Mouse (Mus musculus): ENCODE data around the gene Hivep3. TPM values are rescaled to one million over a fixed set of nuclear protein-coding genes. Genes with fewer than 3 reads are reported as not detected.

Gene Hivep3
- polyA plus RNA-seq, 1 experiment from 2014 or later: 16.0 TPM

GRCm38 (mm10) chr4:119882814-119883213, 149.2 kb downstream of the Hivep3 start:
- 42% methylated on average over 5 of the region's 5 CpGs for WGBS
- no peak overlapping the region for H3K4me2 ChIP-seq (ENCODE audit: low read length)
- no peak overlapping the region for H3K4me3 ChIP-seq (ENCODE audit: low read length)
- no peaks in the 10 kb centered on the region for H3K36me3 ChIP-seq (ENCODE audit: control insufficient read depth, insufficient read depth, low read length)
- H3K27me3 ChIP-seq (replicated peaks; ENCODE audit: control insufficient read depth, insufficient read depth, low read length): no peaks in the 10 kb centered on the region
- no peak for ATAC-seq
- peaks cover 2% of the 10 kb centered on the region; the same call in 1 of the 2 replicates for H3K4me1 ChIP-seq (ENCODE audit: control insufficient read depth, insufficient read depth, low read depth, low read length)
- no peak overlapping the region for H3K9ac ChIP-seq (ENCODE audit: low read depth, low read length)
- H3K9me3 ChIP-seq (ENCODE audit: control insufficient read depth, low read length): no peaks in the 10 kb centered on the region
- no peak overlapping the region for H3K27ac ChIP-seq (ENCODE audit: low read depth, low read length)

DNA sequence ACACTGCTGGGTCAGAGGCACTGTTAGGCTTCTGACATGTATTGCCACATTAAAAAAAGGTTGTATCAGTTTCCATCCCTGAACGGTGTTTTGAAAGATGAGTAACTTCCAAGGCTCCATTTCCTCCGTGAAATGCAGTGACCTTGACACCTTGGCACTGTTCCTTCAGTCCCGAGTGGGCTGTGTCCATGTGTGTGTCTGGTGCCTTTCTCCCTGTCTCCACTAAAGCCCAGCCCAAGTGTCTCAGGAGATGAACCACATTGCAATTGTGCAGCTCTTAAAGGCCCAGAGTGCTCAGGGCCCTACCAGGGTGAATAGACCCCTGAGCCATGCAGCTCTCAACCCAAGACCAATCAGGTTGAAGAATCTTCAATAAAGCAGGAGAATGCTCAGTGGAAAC, 153.0 kb downstream of the Hivep3 start:
- Histone ChIP-seq H3K9me3 (ENCODE audit: control insufficient read depth, low read length) (no peaks in the 10 kb centered on the region), H3K9ac (ENCODE audit: low read depth, low read length) (no peak overlapping the region), H3K36me3 (ENCODE audit: control insufficient read depth, insufficient read depth, low read length) (no peaks in the 10 kb centered on the region), H3K4me1 (ENCODE audit: control insufficient read depth, insufficient read depth, low read depth, low read length) (no peaks in the 10 kb centered on the region), H3K4me3 (ENCODE audit: low read length) (no peak overlapping the region), H3K4me2 (ENCODE audit: low read length) (no peak overlapping the region), H3K27ac (ENCODE audit: low read depth, low read length) (no peak overlapping the region), H3K27me3 (replicated peaks; ENCODE audit: control insufficient read depth, insufficient read depth, low read length) (no peaks in the 10 kb centered on the region)
- 66% methylated on average over 3 of the region's 3 CpGs for WGBS
- ATAC-seq: no peak

DNA sequence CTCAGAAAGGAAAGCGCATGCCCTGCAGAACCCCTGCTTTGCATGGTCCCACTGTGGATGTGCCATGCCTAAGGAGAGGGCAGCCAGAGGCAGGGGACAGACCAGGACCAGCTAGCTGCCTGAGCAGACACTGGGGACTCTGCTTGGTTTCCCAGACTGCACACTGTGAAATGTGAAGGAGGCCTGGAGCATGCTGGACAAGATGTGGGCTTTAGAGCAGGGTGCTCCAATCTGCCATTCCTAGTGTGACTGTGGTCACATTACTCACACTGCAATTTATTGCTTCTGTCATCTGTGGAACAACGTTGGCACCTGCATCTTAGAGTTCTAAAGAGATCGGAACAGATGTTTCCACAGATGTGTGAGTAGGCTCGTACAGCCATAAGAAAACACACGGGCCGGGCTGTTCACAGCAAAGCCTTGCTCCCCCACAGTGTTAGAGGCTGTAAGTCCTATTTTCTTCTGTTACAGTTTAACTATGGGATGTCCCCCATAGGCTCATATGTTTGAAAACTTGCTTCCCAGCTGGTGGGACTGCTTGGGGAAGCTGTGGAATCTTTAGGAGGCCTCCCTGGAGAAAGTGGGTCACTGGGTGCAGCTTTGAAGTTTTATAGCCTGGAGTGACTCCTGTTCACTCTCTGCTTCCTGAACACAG, 154.1 kb downstream of the Hivep3 start:
- Histone ChIP-seq H3K4me1 (ENCODE audit: control insufficient read depth, insufficient read depth, low read depth, low read length) (no peaks in the 10 kb centered on the region), H3K27me3 (replicated peaks; ENCODE audit: control insufficient read depth, insufficient read depth, low read length) (no peaks in the 10 kb centered on the region), H3K4me3 (ENCODE audit: low read length) (no peak overlapping the region), H3K4me2 (ENCODE audit: low read length) (no peak overlapping the region), H3K9ac (ENCODE audit: low read depth, low read length) (no peak overlapping the region), H3K9me3 (ENCODE audit: control insufficient read depth, low read length) (no peaks in the 10 kb centered on the region), H3K27ac (ENCODE audit: low read depth, low read length) (no peak overlapping the region), H3K36me3 (ENCODE audit: control insufficient read depth, insufficient read depth, low read length) (no peaks in the 10 kb centered on the region)
- WGBS: 78% methylated on average over 6 of the region's 6 CpGs
- ATAC-seq: no peak

- Histone ChIP-seq H3K36me3 (ENCODE audit: control insufficient read depth, insufficient read depth, low read length) (no peaks in the 10 kb centered on the region), H3K27ac (ENCODE audit: low read depth, low read length) (no peak overlapping the region), H3K27me3 (replicated peaks; ENCODE audit: control insufficient read depth, insufficient read depth, low read length) (no peaks in the 10 kb centered on the region), H3K4me2 (ENCODE audit: low read length) (no peak overlapping the region), H3K9ac (ENCODE audit: low read depth, low read length) (no peak overlapping the region), H3K9me3 (ENCODE audit: control insufficient read depth, low read length) (no peaks in the 10 kb centered on the region), H3K4me3 (ENCODE audit: low read length) (no peak overlapping the region), H3K4me1 (ENCODE audit: control insufficient read depth, insufficient read depth, low read depth, low read length) (no peaks in the 10 kb centered on the region)
- ATAC-seq: no peak
- 84% methylated on average over 5 of the region's 5 CpGs for WGBS
These were observed 156.2 kb downstream of the Hivep3 start for GRCm38 (mm10) chr4:119889760-119890159.

GRCm38 (mm10) chr4:119893255-119893779, 159.7 kb downstream of the Hivep3 start:
- WGBS: 39% methylated on average over 5 of the region's 5 CpGs
- ATAC-seq: peak; percentile 30; the same call in 1 of the 2 replicates
- Histone ChIP-seq H3K4me3 (ENCODE audit: low read length) (no peak overlapping the region), H3K27ac (ENCODE audit: low read depth, low read length) (no peak overlapping the region), H3K9me3 (ENCODE audit: control insufficient read depth, low read length) (no peaks in the 10 kb centered on the region), H3K4me1 (ENCODE audit: control insufficient read depth, insufficient read depth, low read depth, low read length) (peaks cover 3% of the 10 kb centered on the region; the same call in 1 of the 2 replicates), H3K27me3 (replicated peaks; ENCODE audit: control insufficient read depth, insufficient read depth, low read length) (no peaks in the 10 kb centered on the region), H3K36me3 (ENCODE audit: control insufficient read depth, insufficient read depth, low read length) (no peaks in the 10 kb centered on the region), H3K9ac (ENCODE audit: low read depth, low read length) (no peak overlapping the region), H3K4me2 (ENCODE audit: low read length) (no peak overlapping the region)

GRCm38 (mm10) chr4:119894797-119895458, 161.3 kb downstream of the Hivep3 start:
- H3K9me3 ChIP-seq (ENCODE audit: control insufficient read depth, low read length): no peaks in the 10 kb centered on the region
- ATAC-seq: peak; percentile 42; the same call in 1 of the 2 replicates
- no peaks in the 10 kb centered on the region for H3K36me3 ChIP-seq (ENCODE audit: control insufficient read depth, insufficient read depth, low read length)
- WGBS: 64% methylated on average over 13 of the region's 13 CpGs
- no peak overlapping the region for H3K4me3 ChIP-seq (ENCODE audit: low read length)
- H3K4me2 ChIP-seq (ENCODE audit: low read length): no peak overlapping the region
- no peaks in the 10 kb centered on the region for H3K27me3 ChIP-seq (replicated peaks; ENCODE audit: control insufficient read depth, insufficient read depth, low read length)
- H3K27ac ChIP-seq (ENCODE audit: low read depth, low read length): no peak overlapping the region; the same call in 1 of the 2 replicates
- peaks cover 3% of the 10 kb centered on the region; the same call in 1 of the 2 replicates for H3K4me1 ChIP-seq (ENCODE audit: control insufficient read depth, insufficient read depth, low read depth, low read length)
- no peak overlapping the region for H3K9ac ChIP-seq (ENCODE audit: low read depth, low read length)

DNA sequence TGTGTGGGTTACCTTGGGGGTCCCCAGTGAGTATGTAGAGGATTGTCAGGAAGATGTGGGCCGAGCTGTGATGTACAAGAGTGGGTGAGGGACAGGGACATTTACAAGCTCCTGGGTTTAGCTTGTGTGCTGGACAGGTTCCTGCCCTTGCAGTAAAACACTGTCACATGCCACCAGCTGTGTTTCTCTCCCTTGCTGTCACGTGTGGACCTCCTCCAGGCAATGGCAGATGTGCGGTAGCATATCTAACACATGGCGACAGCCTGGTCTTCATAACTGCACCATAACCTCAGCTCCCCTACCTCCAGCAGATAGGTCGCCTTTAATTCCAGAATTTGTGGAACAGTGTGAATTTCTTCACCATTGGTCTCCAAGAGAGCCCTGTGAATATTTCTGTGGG, 161.9 kb downstream of the Hivep3 start:
- Histone ChIP-seq H3K4me3 (ENCODE audit: low read length) (no peak overlapping the region), H3K9me3 (ENCODE audit: control insufficient read depth, low read length) (no peaks in the 10 kb centered on the region), H3K4me1 (ENCODE audit: control insufficient read depth, insufficient read depth, low read depth, low read length) (peaks cover 3% of the 10 kb centered on the region; the same call in 1 of the 2 replicates), H3K27ac (ENCODE audit: low read depth, low read length) (peak overlapping the region; percentile 17; the same call in 1 of the 2 replicates), H3K27me3 (replicated peaks; ENCODE audit: control insufficient read depth, insufficient read depth, low read length) (no peaks in the 10 kb centered on the region), H3K4me2 (ENCODE audit: low read length) (no peak overlapping the region), H3K9ac (ENCODE audit: low read depth, low read length) (no peak overlapping the region), H3K36me3 (ENCODE audit: control insufficient read depth, insufficient read depth, low read length) (no peaks in the 10 kb centered on the region)
- ATAC-seq: no peak
- WGBS: 72% methylated on average over 5 of the region's 5 CpGs

DNA sequence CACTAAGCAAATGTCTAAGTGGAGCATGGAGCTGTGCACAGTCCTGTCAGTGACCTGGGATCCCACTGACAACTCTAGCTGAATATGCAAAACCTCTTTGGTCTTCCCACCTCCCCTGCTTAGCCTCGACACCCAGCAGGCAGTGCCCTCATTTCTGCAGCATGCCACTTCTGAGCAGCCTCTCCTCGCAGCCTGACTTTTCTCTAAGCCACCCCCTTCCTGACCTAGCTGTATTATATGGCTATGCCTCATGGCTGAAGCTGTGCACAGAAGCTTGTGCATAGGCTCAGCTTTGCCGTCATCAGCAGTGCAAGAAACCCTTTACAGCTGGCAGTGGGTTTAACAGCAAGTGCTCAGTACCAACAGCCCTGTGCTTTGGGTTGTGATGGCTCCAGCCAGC, 163.0 kb downstream of the Hivep3 start:
- no peak overlapping the region for H3K4me2 ChIP-seq (ENCODE audit: low read length)
- H3K9me3 ChIP-seq (ENCODE audit: control insufficient read depth, low read length): no peaks in the 10 kb centered on the region
- no peak overlapping the region for H3K27ac ChIP-seq (ENCODE audit: low read depth, low read length)
- no peak overlapping the region for H3K4me3 ChIP-seq (ENCODE audit: low read length)
- 51% methylated on average over 3 of the region's 3 CpGs for WGBS
- H3K36me3 ChIP-seq (ENCODE audit: control insufficient read depth, insufficient read depth, low read length): no peaks in the 10 kb centered on the region
- H3K4me1 ChIP-seq (ENCODE audit: control insufficient read depth, insufficient read depth, low read depth, low read length): peaks cover 6% of the 10 kb centered on the region
- no peak overlapping the region for H3K9ac ChIP-seq (ENCODE audit: low read depth, low read length)
- no peaks in the 10 kb centered on the region for H3K27me3 ChIP-seq (replicated peaks; ENCODE audit: control insufficient read depth, insufficient read depth, low read length)
- no peak for ATAC-seq

DNA sequence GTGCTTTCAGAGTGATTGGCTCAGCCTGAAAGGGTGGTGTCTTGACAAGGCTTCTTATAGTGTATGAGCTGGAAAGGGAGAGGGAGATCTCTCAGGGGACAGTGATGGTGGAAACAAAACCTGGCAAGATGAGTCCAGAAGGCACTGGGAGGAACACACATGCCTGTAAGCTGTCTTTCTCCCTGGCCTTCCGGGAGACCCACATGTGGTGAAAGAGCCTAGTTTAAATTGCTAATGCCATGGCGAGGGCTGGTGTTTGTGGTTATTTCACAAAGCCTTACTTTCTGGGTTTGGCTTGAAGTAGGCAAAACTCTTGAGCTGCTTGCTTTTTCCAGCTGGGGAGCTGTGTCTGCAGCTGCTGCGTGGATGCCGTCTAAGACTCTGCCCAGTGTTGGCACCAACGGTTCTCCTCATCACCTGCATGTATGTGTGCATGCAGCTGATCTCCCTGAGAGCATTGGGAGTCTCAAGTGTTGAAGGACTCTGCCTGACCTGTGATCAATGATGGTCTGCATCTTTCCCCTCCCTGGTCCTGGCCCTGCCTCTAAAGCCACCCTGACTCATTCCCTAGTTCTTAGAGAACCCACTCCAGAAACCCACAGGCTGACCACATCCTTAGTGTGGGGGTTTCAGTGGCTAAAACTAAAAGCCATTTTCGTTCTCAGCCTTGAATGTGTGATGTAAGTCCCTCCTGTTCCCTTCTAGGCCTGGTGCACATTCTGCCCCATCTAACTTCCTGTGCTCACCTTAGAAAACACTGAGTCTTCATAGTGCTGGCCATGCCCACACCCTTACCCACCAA, 163.7 kb downstream of the Hivep3 start:
- Histone ChIP-seq H3K36me3 (ENCODE audit: control insufficient read depth, insufficient read depth, low read length) (no peaks in the 10 kb centered on the region), H3K27me3 (replicated peaks; ENCODE audit: control insufficient read depth, insufficient read depth, low read length) (no peaks in the 10 kb centered on the region), H3K4me1 (ENCODE audit: control insufficient read depth, insufficient read depth, low read depth, low read length) (peaks cover 13% of the 10 kb centered on the region), H3K4me3 (ENCODE audit: low read length) (no peak overlapping the region), H3K27ac (ENCODE audit: low read depth, low read length) (no peak overlapping the region), H3K4me2 (ENCODE audit: low read length) (no peak overlapping the region), H3K9me3 (ENCODE audit: control insufficient read depth, low read length) (no peaks in the 10 kb centered on the region), H3K9ac (ENCODE audit: low read depth, low read length) (no peak overlapping the region)
- ATAC-seq: no peak
- WGBS: 71% methylated on average over 6 of the region's 6 CpGs
